Mouse (Mus musculus) embryonic facial prominence, embryonic 10.5 days (tissue): ENCODE measurements at regions not wholly inside any gene's neighbourhood (a gene's known extent, or its start where the extent isn't known, plus 50 kb on each side); places are given as distances from the start of the nearest gene placed in this dataset.
A peak's percentile ranks its signal among the peaks of the same experiment; 100 is the strongest.

ENCODE experiments used
- DNase-seq: peaks from one replicate; pipeline ENCODE4 v3.0.0-alpha.2; 2017; ENCODE audit warnings: low spot score
- H3K27ac ChIP-seq: fragments of 300-500 bp; sonication (generic); replicated peaks from 2 replicates; pipeline ENCODE4 v1.5.1; 2016; ENCODE audit warnings: mild to moderate bottlenecking
- H3K27me3 ChIP-seq: fragments of 300-500 bp; sonication (generic); replicated peaks from 2 replicates; pipeline ENCODE4 v1.6.1; 2016; ENCODE audit warnings: low read depth, mild to moderate bottlenecking; ENCODE audit not compliant: poor library complexity, severe bottlenecking
- H3K36me3 ChIP-seq: fragments of 300-500 bp; sonication (generic); replicated peaks from 2 replicates; pipeline ENCODE4 v1.6.1; 2016; ENCODE audit warnings: mild to moderate bottlenecking, moderate library complexity
- H3K4me1 ChIP-seq: fragments of 300-500 bp; sonication (generic); 2 replicates; pipeline ENCODE4 v1.6.1; 2016
- H3K4me3 ChIP-seq: fragments of 300-500 bp; sonication (generic); 2 replicates; pipeline ENCODE4 v1.5.1; 2016; ENCODE audit warnings: mild to moderate bottlenecking, moderate library complexity
- H3K9me3 ChIP-seq: fragments of 300-500 bp; sonication (generic); 2 replicates; pipeline ENCODE4 v1.6.1; 2016; ENCODE audit warnings: mild to moderate bottlenecking
- WGBS: fragments of 180-500 bp; shearing (Covaris S2); methylation state at CpG from one replicate; pipeline ENCODE4 v1.1.7; 2016; 5-methylcytosine and 5-hydroxymethylcytosine counted together

DNA sequence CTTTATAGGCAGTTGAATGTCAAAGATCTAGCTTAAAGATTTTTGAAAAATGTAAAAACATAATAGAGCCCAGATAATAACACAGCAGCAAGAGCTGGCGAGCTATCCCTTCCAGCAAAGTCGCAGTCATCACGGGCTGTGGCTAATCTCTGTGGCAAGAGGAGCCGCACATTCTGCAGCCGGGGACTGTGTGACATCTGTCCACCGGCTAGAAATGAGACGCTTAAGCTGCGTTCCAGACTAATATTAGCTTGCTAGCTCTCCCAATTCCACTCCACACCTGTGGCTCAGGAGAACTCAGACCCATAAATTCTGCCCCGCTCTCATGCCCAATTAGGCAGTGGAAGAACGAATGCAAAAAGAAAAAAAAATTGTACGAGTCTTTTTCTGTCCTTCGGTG is 1024.0 kb downstream of the Adgrl2 start:
- Histone ChIP-seq H3K4me3 (no peak overlapping the region), H3K27me3 (no peaks in the 10 kb centered on the region; the same call in 1 of the 2 replicates), H3K27ac (no peak overlapping the region), H3K4me1 (peaks cover 30% of the 10 kb centered on the region), H3K9me3 (no peaks in the 10 kb centered on the region), H3K36me3 (no peaks in the 10 kb centered on the region)
- peak; percentile 11 for DNase-seq
- 73% methylated on average over 12 of the region's 12 CpGs for WGBS

DNA sequence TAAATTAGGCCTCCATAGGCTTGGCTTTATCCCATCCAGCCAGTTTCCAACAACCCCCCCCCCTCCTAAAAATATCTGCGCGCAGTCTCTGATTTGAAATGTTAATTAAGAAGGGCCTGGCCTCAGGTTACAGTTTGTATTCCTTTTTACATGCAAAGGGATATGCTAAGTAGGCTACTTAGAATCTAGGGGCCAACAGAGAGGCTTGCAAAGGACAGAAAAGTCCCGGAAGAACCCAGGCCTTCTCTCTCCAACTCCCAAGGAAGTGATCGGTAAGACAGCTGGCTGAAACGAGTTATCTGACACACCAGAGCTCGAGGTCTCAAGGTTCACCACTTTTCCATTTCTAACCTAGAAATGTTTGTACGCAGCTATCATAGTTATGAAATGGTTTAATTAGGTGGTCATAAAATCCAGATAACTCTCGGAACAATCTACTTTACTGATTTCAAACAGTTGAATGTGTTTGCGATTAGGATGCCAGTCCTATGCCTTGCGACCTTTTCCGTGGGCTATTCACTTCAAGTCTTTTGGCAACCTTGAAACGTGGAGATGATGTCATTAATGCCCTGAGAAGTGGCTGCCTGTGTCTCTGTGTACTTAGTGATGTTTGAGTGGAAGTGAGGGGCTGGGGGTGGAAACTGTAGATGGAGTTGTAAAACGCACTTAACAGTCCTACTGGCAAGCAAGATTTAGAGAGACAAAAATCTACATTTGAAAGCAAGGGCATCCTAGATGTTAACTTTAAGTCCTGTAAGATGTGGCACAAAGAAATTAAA is 1026.5 kb downstream of the Adgrl2 start:
- H3K36me3 ChIP-seq = no peaks in the 10 kb centered on the region
- DNase-seq = no peak
- no peaks in the 10 kb centered on the region; the same call in 1 of the 2 replicates for H3K27me3 ChIP-seq
- no peak overlapping the region for H3K27ac ChIP-seq
- peaks cover 36% of the 10 kb centered on the region for H3K4me1 ChIP-seq
- no peaks in the 10 kb centered on the region for H3K9me3 ChIP-seq
- H3K4me3 ChIP-seq = no peak overlapping the region
- WGBS = 23% methylated on average over 13 of the region's 13 CpGs

DNA sequence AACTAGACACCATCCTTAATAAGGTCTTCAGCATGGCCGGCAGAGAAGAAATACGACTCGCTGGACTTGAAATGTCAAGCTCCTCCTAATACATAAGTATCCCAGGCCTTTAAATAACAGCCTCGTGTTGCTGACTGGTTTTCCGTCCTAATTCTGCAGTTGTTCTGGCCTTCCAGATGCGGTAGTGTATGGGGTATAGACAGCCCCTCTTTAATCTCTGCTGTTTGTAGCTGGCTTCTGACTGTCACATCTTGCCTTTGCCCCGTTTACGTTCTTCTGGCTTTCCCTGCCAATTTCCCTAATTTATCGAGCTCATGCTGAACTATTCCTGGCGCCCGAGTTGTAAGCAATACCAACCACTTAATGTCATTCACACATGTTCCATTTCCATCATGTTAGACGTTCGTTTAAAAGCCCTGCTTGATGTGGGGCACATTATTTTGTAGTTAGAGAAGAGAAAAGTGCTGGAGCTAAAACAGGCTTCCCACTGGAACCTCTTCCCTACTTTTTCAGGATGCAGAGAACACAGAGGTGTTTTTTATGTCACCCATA is 1042.2 kb downstream of the Adgrl2 start:
- 81% methylated on average over 13 of the region's 13 CpGs for WGBS

DNA sequence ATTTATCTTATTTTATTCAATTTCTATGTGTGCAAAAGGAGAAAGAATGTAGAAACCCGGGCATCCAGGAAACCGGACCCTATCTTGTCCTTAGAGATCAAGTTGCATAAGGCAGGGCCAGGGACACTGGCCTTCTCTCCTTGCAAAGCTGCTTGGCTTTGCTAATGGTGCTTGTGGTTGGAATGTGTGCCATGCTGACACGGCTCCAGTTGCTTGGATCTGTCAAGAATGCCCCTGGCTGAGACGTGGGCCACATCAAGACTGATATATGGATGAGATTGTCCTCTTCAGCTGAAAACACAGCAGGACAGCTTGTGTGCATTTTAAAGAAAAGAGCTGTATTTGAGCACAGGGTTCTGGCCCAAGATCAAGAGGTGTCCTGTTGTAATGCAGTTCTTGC is 1047.0 kb downstream of the Adgrl2 start:
- Histone ChIP-seq H3K36me3 (no peaks in the 10 kb centered on the region), H3K4me1 (no peaks in the 10 kb centered on the region), H3K4me3 (no peak overlapping the region), H3K9me3 (no peaks in the 10 kb centered on the region), H3K27me3 (no peaks in the 10 kb centered on the region), H3K27ac (no peak overlapping the region)
- no peak for DNase-seq
- 77% methylated on average over 4 of the region's 4 CpGs for WGBS

More for the DNA sequence above, 1042.2 kb downstream of the Adgrl2 start:
- no peaks in the 10 kb centered on the region for H3K36me3 ChIP-seq
- DNase-seq = no peak
- no peak overlapping the region for H3K4me3 ChIP-seq
- no peaks in the 10 kb centered on the region for H3K27me3 ChIP-seq
- no peak overlapping the region for H3K27ac ChIP-seq
- no peaks in the 10 kb centered on the region for H3K9me3 ChIP-seq
- H3K4me1 ChIP-seq = 0 out of 2 replicates have a peak, but pooled peaks cover 3% of the 10 kb centered on the region

DNA sequence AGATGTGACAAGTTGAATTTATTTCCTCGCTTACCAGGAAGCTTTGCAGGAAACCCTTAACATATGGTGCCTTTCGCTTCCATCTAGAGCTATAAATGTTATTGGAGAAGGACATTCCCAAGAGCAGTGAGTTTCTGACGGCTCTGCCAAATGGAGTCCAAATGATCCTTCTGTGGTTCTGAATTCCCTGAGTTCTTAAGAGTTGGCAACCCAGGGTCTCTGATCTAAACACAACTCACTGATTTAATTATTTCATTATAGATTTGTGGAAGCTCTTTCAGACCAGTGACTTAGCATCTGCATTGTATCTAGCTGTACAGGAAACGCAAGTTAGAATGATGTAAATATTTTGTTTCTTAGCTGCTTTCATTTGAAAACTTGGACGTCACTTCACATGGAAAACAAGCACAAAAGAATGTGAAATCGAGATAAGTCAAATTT is 1059.5 kb downstream of the Adgrl2 start:
- H3K4me1 ChIP-seq = no peaks in the 10 kb centered on the region
- H3K27ac ChIP-seq = no peak overlapping the region
- H3K9me3 ChIP-seq = no peaks in the 10 kb centered on the region
- no peak overlapping the region for H3K4me3 ChIP-seq
- no peak for DNase-seq
- 60% methylated on average over 6 of the region's 6 CpGs for WGBS
- H3K36me3 ChIP-seq = no peaks in the 10 kb centered on the region
- no peaks in the 10 kb centered on the region for H3K27me3 ChIP-seq

DNA sequence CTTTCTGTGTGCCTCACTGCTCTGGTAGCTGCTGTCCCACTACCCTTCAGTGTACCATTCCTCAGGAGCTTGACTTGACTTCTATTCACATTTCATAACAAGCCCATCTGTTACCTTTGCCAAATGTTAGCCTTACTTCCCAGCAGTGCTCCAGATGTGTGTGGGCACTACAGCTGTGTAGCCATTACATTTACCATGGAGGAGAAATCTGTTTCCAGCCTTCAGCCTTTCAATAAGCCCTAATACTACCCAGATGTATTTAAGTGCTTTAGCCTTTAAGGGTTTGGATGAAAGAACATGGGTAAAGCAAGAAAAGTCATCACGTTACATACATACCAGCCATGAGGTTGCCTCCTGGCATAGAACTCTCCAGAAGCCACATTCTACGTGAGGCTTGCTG is 1068.0 kb downstream of the Ttll7 start:
- Histone ChIP-seq H3K4me1 (no peaks in the 10 kb centered on the region), H3K27ac (no peak overlapping the region), H3K4me3 (no peak overlapping the region), H3K36me3 (no peaks in the 10 kb centered on the region), H3K27me3 (no peaks in the 10 kb centered on the region), H3K9me3 (no peaks in the 10 kb centered on the region)
- DNase-seq = no peak
- 80% methylated on average over 2 of the region's 2 CpGs for WGBS

DNA sequence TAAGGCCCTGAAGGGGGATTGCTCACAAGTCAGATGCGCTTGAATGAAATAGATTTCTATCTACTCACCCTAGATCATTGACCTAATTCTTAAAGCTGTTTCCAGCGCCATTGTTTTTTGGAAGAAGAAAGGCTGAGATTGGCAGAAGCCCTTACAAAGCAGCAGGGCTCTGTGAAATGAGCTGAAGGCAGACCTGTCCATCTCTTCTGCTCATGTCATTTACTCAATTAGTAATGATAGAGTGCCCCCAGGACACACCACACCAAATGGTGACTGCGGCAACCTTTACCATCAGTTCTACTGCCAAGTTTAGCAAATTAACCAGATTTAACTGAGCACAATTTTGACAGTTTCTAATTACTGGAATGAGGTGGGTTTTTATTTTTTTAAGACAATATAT is 1067.5 kb downstream of the Ttll7 start:
- Histone ChIP-seq H3K4me3 (no peak overlapping the region), H3K36me3 (no peaks in the 10 kb centered on the region), H3K27ac (no peak overlapping the region), H3K4me1 (no peaks in the 10 kb centered on the region), H3K27me3 (no peaks in the 10 kb centered on the region), H3K9me3 (no peaks in the 10 kb centered on the region)
- 88% methylated on average over 3 of the region's 3 CpGs for WGBS
- no peak for DNase-seq

DNA sequence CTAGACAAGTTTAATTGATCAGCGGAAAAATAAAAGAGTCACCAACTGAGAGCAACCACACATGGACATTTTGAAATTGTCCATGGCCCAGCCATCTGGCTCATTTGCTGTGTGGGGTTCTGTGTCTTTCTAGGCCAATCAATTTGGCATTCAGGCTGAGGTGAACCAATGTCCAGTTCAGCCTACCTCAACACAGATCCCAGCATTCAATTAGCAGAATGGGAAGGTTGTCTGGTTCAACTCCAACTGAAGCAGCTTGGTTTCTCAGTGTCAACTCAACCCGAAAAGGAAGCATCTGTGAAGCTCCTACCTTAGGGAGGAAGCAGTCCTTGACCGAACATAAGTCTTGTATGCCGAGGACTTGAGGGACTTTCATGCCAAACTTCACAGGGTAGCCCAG is 1067.0 kb downstream of the Ttll7 start:
- WGBS = 90% methylated on average over 4 of the region's 4 CpGs
- H3K27me3 ChIP-seq = no peaks in the 10 kb centered on the region
- no peak overlapping the region for H3K4me3 ChIP-seq

DNA sequence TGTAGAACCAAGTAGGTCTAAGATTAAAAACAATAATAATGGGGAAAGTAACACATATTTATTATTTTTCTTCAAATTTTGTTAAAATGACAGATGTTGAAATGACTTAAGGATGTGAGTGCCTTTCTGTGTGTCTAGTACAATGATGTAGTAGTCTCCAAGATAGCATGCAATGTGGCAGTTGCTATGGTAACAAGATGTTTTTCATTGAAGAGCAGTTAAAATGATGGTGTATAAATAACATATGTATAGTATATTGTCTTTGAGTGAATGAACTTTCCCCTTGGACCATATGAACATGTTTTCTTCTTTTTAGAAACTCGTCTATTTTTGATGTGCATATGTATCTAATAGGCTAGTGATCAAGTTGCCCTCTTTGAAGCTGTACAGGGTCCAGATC is 1044.6 kb downstream of the Ttll7 start:
- H3K9me3 ChIP-seq = no peaks in the 10 kb centered on the region
- H3K36me3 ChIP-seq = no peaks in the 10 kb centered on the region
- 47% methylated on average over 1 of the region's 1 CpGs for WGBS
- no peak overlapping the region for H3K27ac ChIP-seq
- no peaks in the 10 kb centered on the region for H3K4me1 ChIP-seq
- no peaks in the 10 kb centered on the region for H3K27me3 ChIP-seq
- DNase-seq = no peak
- H3K4me3 ChIP-seq = no peak overlapping the region

More for the DNA sequence above, 1067.0 kb downstream of the Ttll7 start:
- no peak for DNase-seq
- H3K36me3 ChIP-seq = no peaks in the 10 kb centered on the region
- no peaks in the 10 kb centered on the region for H3K4me1 ChIP-seq
- no peak overlapping the region for H3K27ac ChIP-seq
- H3K9me3 ChIP-seq = no peaks in the 10 kb centered on the region

DNA sequence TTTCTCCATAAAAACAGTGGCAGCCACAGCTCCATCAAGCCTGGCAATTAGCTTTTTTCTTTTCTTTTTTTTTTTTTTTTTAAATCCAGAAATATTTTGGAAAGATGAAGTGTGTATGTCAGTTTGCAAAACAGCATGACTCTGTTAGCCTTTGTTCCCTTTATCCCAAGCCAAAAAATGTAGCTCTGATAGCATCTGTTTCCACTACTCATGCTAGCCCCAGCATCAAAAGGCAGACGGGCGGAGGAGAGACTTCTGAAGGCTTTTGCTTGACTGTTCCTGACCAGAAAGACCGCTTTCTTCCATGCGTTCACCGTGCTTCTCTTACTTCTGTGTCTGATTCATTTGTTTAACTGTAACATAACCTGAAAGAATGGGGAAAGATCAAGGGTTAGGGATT is 1039.5 kb downstream of the Ttll7 start:
- no peak for DNase-seq
- Histone ChIP-seq H3K36me3 (no peaks in the 10 kb centered on the region), H3K4me1 (no peaks in the 10 kb centered on the region), H3K27me3 (no peaks in the 10 kb centered on the region), H3K27ac (no peak overlapping the region), H3K4me3 (no peak overlapping the region), H3K9me3 (no peaks in the 10 kb centered on the region)
- WGBS = 71% methylated on average over 5 of the region's 5 CpGs

DNA sequence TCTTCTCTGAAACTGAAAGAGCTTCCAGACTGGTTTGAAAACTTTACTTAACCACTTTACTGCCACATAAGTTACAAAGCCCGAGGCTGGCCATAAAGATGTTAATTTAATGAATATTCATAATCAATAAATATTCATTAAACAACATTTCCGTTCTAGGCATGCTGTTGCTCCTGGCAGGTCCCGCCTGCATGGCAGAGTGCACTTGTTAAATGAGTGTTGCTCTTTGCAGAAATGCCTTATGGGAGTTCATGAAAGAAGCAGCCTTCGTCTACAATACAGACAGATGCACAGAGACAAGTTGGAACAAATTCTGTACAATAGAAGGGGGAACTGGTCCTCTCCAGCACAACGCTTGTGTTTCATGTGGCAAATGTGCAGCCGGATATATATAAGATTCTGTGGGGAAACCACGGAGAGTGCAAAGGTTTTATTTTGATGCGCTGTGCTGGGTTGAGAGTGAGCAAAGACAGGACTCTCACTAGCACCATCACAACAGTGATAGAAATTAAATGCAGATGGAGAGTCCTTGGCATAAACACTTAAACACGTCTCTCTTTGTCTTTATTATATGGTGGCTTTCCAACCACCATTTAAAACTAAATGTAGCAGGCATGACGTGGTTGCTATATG is 1034.2 kb downstream of the Ttll7 start:
- Histone ChIP-seq H3K27me3 (no peaks in the 10 kb centered on the region), H3K27ac (no peak overlapping the region), H3K36me3 (no peaks in the 10 kb centered on the region), H3K4me1 (peaks cover 10% of the 10 kb centered on the region), H3K4me3 (no peak overlapping the region), H3K9me3 (no peaks in the 10 kb centered on the region)
- DNase-seq = no peak
- WGBS = 80% methylated on average over 10 of the region's 10 CpGs

DNA sequence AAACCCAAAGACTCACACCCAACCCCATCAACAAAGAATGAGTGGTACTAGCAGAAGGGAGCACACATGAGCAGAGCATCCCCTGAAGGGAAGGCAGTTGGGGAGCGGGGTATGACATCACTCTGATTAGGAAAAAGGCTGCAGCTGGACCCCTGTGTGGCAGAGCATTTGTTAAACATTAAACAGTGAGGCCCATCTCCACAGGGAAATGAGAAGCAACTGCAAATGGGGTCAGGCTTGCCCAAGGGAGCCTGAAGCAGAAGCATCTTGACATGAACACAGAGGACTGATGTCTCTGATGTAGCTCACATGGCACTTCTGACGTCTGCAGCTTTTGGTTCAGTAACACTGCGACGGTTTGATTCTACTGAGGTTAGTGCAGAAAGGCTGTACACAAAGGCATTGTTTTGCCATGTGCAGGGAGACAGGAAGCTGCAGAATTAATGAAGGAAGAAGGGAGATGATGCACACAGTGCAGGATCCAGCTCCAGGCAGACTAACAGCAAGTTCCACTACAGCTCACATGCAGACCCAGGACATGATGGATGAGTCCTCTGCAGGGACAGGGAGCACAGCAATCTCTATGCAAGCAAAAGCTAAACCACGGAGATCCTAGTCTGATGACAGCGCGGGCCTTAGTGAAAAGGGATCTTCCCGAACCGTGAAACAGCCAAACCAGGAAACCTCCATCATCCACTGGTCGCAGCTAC is 1030.9 kb downstream of the Ttll7 start:
- WGBS = 70% methylated on average over 10 of the region's 10 CpGs
- DNase-seq = no peak
- Histone ChIP-seq H3K36me3 (no peaks in the 10 kb centered on the region), H3K27me3 (no peaks in the 10 kb centered on the region), H3K4me3 (no peak overlapping the region), H3K27ac (no peak overlapping the region; the same call in 1 of the 2 replicates), H3K4me1 (peaks cover 10% of the 10 kb centered on the region), H3K9me3 (no peaks in the 10 kb centered on the region)
